Mouse (Mus musculus): ENCODE data around the gene Uts2r. TPM values are rescaled to one million over a fixed set of nuclear protein-coding genes. Genes with fewer than 3 reads are reported as not detected.
A peak's percentile ranks its signal among the peaks of the same experiment; 100 is the strongest.

Uts2r gene
- total and polyA plus RNA-seq, 3 experiments = not detected

DNA sequence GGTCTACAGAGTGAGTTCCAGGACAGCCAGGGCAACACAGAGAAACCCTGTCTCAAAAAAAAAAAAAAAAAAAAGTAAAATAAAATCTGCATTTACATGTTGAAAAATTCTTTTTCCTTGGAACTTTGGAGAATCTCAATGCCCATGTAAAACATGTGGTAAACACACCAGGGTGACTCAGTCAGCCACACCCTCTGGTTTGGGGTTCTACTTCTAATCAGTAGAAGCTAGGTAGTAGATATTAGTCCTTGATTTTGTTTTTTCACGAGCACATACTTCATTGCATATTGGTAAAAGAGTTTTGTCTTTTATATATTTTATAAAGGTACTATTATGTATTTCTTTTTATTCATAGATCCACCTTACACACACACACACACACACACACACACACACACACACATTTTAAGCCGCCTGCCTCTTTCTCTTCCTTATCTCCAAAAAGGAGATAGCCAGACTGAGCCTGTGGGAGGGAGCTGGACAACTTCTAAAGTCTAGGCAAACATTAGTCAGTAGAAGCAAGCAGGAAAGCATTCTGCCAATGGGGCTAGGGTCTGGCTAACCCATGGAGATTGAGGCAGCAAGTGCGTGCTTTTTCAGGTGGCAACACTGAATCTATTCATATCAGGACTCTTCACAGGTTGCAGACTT, 34.4 kb upstream of the Uts2r start (continued):
- TF ChIP-seq BHLHE40 (IDR thresholded peaks at IDR 0.05; ENCODE audit: borderline replicate concordance, low read depth, low read length) (no peak), MAX (IDR thresholded peaks at IDR 0.05; ENCODE audit: low read length) (peak; percentile 8; the same call in 1 of the 2 replicates), ZC3H11A (IDR thresholded peaks at IDR 0.05; ENCODE audit: low read depth, low read length) (no peak), GABPA (IDR thresholded peaks at IDR 0.05; ENCODE audit: low read depth, low read length) (no peak), CHD2 (IDR thresholded peaks at IDR 0.05; ENCODE audit: low read length) (no peak), GATA1 (IDR thresholded peaks at IDR 0.05; ENCODE audit: low read depth, low read length) (peak; percentile 71), MXI1 (IDR thresholded peaks at IDR 0.05; ENCODE audit: low read depth, low read length) (peak; percentile 38; the same call in 1 of the 2 replicates), ZMIZ1 (IDR thresholded peaks at IDR 0.05; ENCODE audit: low read depth, low read length) (no peak), USF1 (IDR thresholded peaks at IDR 0.05; ENCODE audit: low read depth, low read length) (no peak), TCF12 (IDR thresholded peaks at IDR 0.05; ENCODE audit: low read depth, low read length) (peak; percentile 56; the same call in 1 of the 2 replicates), CTCF (IDR thresholded peaks at IDR 0.05 in 2 of 3, conservative IDR thresholded peaks at IDR 0.05 in 1 of 3; ENCODE audit: control insufficient read depth in 1 of 3, insufficient read depth in 1 of 3, low read depth in 2 of 3, low read length in 3 of 3, poor library complexity in 1 of 3, severe bottlenecking in 1 of 3) (no peak), NELFE (IDR thresholded peaks at IDR 0.05; ENCODE audit: low read depth, low read length) (no peak), SMC3 (IDR thresholded peaks at IDR 0.05; ENCODE audit: low read depth, low read length) (peak; percentile 13; the same call in 1 of the 2 replicates), EP300 (IDR thresholded peaks at IDR 0.05; ENCODE audit: low read depth in 1 of 2, low read length in 2 of 2) (peak; percentile 50 to 73; a peak in 3 of 4 replicates), MYB (IDR thresholded peaks at IDR 0.05; ENCODE audit: low read depth, low read length) (no peak)

GRCm38 (mm10) chr11:121126395-121126794, 33.7 kb upstream of the Uts2r start:
- peak; percentile 87 for DNase-seq (ENCODE audit: low read depth, low spot score)
- H3K36me3 ChIP-seq (ENCODE audit: control insufficient read depth in 1 of 2, insufficient read depth in 2 of 2, low read length in 2 of 2) = peaks cover 0 to 28% of the 10 kb centered on the region in 2 experiments; a peak in 2 of 4 replicates
- no peaks in the 10 kb centered on the region for H3K79me2 ChIP-seq (ENCODE audit: control insufficient read depth, insufficient read depth, low read length, poor library complexity)
- H3K27ac ChIP-seq (ENCODE audit: control insufficient read depth, low read depth, low read length) = no peak overlapping the region
- peaks cover 0 to 2% of the 10 kb centered on the region in 2 experiments; a peak in 2 of 4 replicates for H3K27me3 ChIP-seq (ENCODE audit: control insufficient read depth in 1 of 2, insufficient read depth in 2 of 2, low read length in 2 of 2)
- H3K4me3 ChIP-seq (ENCODE audit: control insufficient read depth in 1 of 2, insufficient read depth in 1 of 2, low read depth in 2 of 2, low read length in 2 of 2) = no peak overlapping the region
- peaks cover 14 to 30% of the 10 kb centered on the region in 2 experiments for H3K4me1 ChIP-seq (ENCODE audit: control insufficient read depth in 1 of 2, insufficient read depth in 2 of 2, low read length in 2 of 2)
- no peak overlapping the region for H3K9ac ChIP-seq (ENCODE audit: control insufficient read depth, low read depth, low read length, poor library complexity, severe bottlenecking)
- H3K9me3 ChIP-seq (replicated peaks; ENCODE audit: insufficient read depth, low read length) = no peaks in the 10 kb centered on the region
- TF ChIP-seq NRF1 (IDR thresholded peaks at IDR 0.05; ENCODE audit: insufficient read depth, low read depth, low read length, poor library complexity, severe bottlenecking) (no peak), MAFK (IDR thresholded peaks at IDR 0.05; ENCODE audit: borderline replicate concordance, low read depth, low read length) (peak; percentile 61; the same call in 1 of the 2 replicates), ELF1 (IDR thresholded peaks at IDR 0.05; ENCODE audit: low read depth, low read length) (no peak), TCF12 (IDR thresholded peaks at IDR 0.05; ENCODE audit: low read depth, low read length) (no peak), MAZ (IDR thresholded peaks at IDR 0.05; ENCODE audit: low read depth, low read length) (no peak), POLR2A (IDR thresholded peaks at IDR 0.05; ENCODE audit: control insufficient read depth in 1 of 2, insufficient read depth in 1 of 2, low read depth in 1 of 2, low read length in 2 of 2, poor library complexity in 1 of 2) (no peak), BHLHE40 (IDR thresholded peaks at IDR 0.05; ENCODE audit: borderline replicate concordance, low read depth, low read length) (peak; percentile 42; the same call in 1 of the 2 replicates), E2F4 (IDR thresholded peaks at IDR 0.05; ENCODE audit: borderline replicate concordance, low read depth, low read length) (no peak), RAD21 (IDR thresholded peaks at IDR 0.05; ENCODE audit: low read depth, low read length) (peak; percentile 99), TAL1 (IDR thresholded peaks at IDR 0.05; ENCODE audit: low read length) (no peak), JUND (IDR thresholded peaks at IDR 0.05; ENCODE audit: low read depth, low read length) (no peak), MYC (IDR thresholded peaks at IDR 0.05; ENCODE audit: low read depth, low read length) (peak; percentile 86), EP300 (IDR thresholded peaks at IDR 0.05; ENCODE audit: low read depth in 1 of 2, low read length in 2 of 2) (no peak), ZKSCAN1 (IDR thresholded peaks at IDR 0.05; ENCODE audit: low read depth, low read length) (no peak), USF1 (IDR thresholded peaks at IDR 0.05; ENCODE audit: low read depth, low read length) (0 out of 2 replicates have a peak, but pooled peaks have one; percentile 19), MXI1 (IDR thresholded peaks at IDR 0.05; ENCODE audit: low read depth, low read length) (peak; percentile 71), USF2 (IDR thresholded peaks at IDR 0.05; ENCODE audit: borderline replicate concordance in 1 of 2, insufficient read depth in 1 of 2, low read depth in 1 of 2, low read length in 2 of 2) (no peak), SIN3A (IDR thresholded peaks at IDR 0.05; ENCODE audit: low read length) (peak; percentile 71), NELFE (IDR thresholded peaks at IDR 0.05; ENCODE audit: low read depth, low read length) (no peak), CHD2 (IDR thresholded peaks at IDR 0.05; ENCODE audit: low read length) (no peak), ZMIZ1 (IDR thresholded peaks at IDR 0.05; ENCODE audit: low read depth, low read length) (no peak), ETS1 (IDR thresholded peaks at IDR 0.05; ENCODE audit: low read depth, low read length) (peak; percentile 84), UBTF (IDR thresholded peaks at IDR 0.05; ENCODE audit: borderline replicate concordance, insufficient read depth, low read depth, low read length) (no peak), POLR2AphosphoS5 (IDR thresholded peaks at IDR 0.05; ENCODE audit: borderline replicate concordance, low read depth, low read length) (no peak), MAX (IDR thresholded peaks at IDR 0.05; ENCODE audit: low read length) (no peak; the same call in none of the 2 replicates), RCOR1 (IDR thresholded peaks at IDR 0.05; ENCODE audit: low read depth, low read length) (no peak), SMC3 (IDR thresholded peaks at IDR 0.05; ENCODE audit: low read depth, low read length) (peak; percentile 82)
